Mouse (Mus musculus): ENCODE results near the gene Cdr2. TPM values are rescaled to one million over a fixed set of nuclear protein-coding genes. Genes with fewer than 3 reads are reported as not detected.
"Not testable (repeated sequence)": the region's sequence is repeated elsewhere in the genome, so short reads cannot be mapped to it uniquely, and the experiment has no call there.

Cdr2 gene
- polyA plus RNA-seq, 1 experiment from 2014 or later, result 14.0 TPM

DNA sequence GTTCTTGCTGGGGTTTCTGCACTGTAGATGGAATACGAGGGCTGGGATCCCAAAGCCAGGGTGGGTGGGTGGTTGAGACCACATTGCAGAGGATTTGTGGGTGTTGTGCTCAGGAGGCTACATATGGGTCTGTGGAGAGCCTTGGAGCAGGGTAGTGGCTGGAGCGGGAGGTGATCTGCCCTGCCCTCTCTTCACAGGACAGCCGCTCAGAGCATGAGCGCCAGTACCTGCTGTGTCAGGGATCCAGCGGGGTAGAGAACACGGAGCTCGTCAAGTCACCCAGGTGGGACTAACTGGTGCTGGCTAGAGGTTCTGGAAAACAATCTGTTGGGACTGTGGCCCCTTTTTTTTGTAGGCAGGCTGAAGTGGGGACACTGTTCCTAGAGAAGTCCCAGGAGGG lies 49.0 kb downstream of the Cdr2 start:
- Histone ChIP-seq H3K36me3 (peaks cover 65% of the 10 kb centered on the region), H3K27me3 (replicated peaks) (no peaks in the 10 kb centered on the region)

DNA sequence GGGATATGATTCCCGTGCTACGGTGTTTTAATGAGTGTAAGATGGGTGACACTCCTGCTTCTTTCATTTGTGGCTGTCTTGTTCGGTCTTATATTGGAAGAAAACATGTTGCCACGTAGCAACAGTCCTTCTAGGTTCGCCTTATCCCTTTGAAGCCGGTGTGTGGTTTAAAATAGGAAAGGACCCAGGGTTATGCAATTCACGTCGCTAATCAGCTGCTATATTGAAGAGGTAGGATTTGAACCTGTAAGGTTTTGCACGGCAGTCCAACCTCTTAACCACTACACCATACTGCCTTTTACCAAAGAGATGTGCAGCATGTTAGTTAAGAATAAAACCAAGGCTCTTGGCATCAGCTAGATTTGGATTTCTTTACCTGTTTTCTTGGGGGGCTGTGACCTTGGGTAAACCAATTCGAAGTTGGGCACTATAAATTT lies 63.6 kb downstream of the Cdr2 start:
- H3K4me2 ChIP-seq, result peak overlapping the region; percentile 68
- H3K4me3 ChIP-seq (replicated peaks), result peak overlapping the region; percentile 74
- no peaks in the 10 kb centered on the region for H3K9me3 ChIP-seq
- ATAC-seq (ENCODE audit: insufficient read depth, low FRiP score, low read depth), result peak; percentile 55
- H3K4me1 ChIP-seq, result no peaks in the 10 kb centered on the region
- H3K27ac ChIP-seq, result peak overlapping the region; percentile 75
- WGBS, result 7% methylated on average over 10 of the region's 10 CpGs
- H3K27me3 ChIP-seq (replicated peaks), result no peaks in the 10 kb centered on the region
- H3K36me3 ChIP-seq, result no peaks in the 10 kb centered on the region
- peak overlapping the region; percentile 62 for H3K9ac ChIP-seq

More for the DNA sequence above, 49.0 kb downstream of the Cdr2 start:
- Histone ChIP-seq H3K4me1 (no peaks in the 10 kb centered on the region), H3K9me3 (no peaks in the 10 kb centered on the region), H3K4me3 (replicated peaks) (no peak overlapping the region), H3K9ac (no peak overlapping the region), H3K4me2 (no peak overlapping the region), H3K27ac (no peak overlapping the region)
- 91% methylated on average over 7 of the region's 7 CpGs for WGBS
- ATAC-seq (ENCODE audit: insufficient read depth, low FRiP score, low read depth), result peak; percentile 47; the same call in 1 of the 2 replicates

DNA sequence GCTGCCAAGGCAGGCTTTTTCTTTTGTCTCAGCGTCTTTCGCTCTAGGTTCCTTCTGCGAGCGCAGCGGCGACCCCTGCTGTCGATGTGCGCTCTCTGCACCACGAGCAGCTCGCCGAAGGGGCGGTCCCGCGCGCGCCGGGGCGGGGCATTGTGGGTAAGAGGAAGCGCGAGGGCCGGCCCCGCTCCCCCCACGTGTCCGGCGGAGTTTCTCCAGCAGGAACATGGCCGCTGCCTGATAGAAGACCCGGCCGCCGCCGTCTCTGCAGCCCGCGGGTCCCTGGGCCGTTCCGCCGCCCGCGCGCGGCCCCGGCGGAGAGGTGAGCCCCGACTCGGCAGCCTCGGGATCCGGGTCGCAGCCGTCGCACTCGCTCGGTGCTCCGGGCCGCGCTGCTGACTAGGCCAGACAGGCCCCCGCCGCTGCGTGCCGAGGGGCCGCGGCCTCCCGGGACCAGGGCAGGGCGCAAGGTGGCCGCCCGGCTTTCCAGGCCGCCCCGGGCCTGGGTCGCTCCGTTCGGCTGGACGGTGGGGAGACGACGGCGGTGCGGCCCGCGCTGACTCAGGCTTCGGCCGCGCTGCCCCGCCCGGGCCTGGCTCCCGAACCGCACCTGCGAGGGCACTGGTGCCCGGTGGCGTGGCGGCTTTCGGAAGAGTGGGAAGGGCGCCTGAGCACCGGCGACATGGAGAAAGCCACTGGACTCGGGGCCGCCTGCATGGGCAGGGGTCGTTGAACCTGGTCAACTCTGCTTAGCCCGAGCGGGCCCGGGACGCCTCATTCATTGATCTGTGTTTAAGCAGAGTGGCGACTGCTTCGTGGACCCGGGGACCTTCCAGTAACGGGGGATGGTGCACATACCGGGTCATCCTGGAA lies 64.3 kb downstream of the Cdr2 start, which contains the start of gene Polr3e:
Polr3e (plus strand) TSS at position 153 of the 870 bp plus-strand sequence.
- H3K27me3 ChIP-seq (replicated peaks), result no peaks in the 10 kb centered on the region
- no peaks in the 10 kb centered on the region for H3K4me1 ChIP-seq
- H3K27ac ChIP-seq, result peak within 1 kb of the TSS; percentile 75
- no peaks in the 10 kb centered on the region for H3K36me3 ChIP-seq
- peak within 1 kb of the TSS; percentile 68 for H3K4me2 ChIP-seq
- WGBS, result under 1% methylated on average over 102 of the region's 102 CpGs
- H3K4me3 ChIP-seq (replicated peaks), result peak within 1 kb of the TSS; percentile 74
- H3K9ac ChIP-seq, result peak within 1 kb of the TSS; percentile 62
- ATAC-seq (ENCODE audit: insufficient read depth, low FRiP score, low read depth), result peak; percentile 93
- no peaks in the 10 kb centered on the region for H3K9me3 ChIP-seq

DNA sequence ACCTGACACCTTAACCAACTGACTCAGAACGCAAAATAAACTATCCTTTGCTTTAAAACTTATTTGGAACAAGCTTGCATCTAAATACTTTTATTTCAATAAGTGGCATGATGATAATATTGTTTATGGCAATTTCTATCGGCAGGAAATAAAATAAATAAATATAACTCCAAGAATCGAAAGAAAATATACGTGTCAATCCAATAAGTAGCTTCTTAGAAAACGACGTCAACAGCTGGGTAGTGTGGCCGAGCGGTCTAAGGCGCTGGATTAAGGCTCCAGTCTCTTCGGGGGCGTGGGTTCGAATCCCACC lies 64.9 kb downstream of the Cdr2 start:
- Histone ChIP-seq H3K27me3 (replicated peaks) (no peaks in the 10 kb centered on the region), H3K9me3 (no peaks in the 10 kb centered on the region), H3K4me1 (no peaks in the 10 kb centered on the region), H3K27ac (no peak overlapping the region), H3K4me2 (peak overlapping the region; percentile 25; the same call in 1 of the 2 replicates), H3K9ac (no peak overlapping the region), H3K36me3 (no peaks in the 10 kb centered on the region), H3K4me3 (replicated peaks) (peak overlapping the region; percentile 74)
- 5% methylated on average over 12 of the region's 12 CpGs for WGBS
- ATAC-seq (ENCODE audit: insufficient read depth, low FRiP score, low read depth), result no peak

DNA sequence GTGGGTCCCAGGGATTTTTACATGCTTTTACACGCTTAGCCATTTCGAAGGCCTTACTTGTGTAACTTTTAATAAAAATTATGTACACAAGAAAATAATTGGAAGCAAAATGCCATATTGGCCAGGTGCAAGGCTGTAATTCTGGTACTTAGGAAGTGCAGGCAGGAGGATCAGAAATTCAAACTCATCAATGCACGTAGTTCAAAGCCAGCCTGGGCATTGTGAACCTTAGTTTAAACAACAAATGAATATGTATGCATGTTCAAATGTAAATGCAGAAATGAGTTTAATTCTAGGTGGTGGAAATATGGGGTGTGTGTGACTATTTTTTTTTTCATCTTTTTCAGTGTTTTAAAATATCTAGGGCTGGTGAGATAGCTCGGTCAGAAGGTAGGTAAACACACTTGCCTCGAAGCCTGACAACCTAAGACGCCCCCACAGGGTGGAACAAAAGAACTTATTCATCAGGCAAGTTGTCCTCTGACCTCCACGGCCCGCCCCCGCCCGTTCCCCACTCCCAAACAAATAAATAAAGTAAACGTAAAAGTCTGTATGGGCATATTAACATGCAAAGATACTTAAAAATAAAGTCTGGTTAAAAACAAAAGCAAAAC lies 65.7 kb downstream of the Cdr2 start:
- Histone ChIP-seq H3K4me1 (no peaks in the 10 kb centered on the region), H3K27ac (no peak overlapping the region), H3K36me3 (no peaks in the 10 kb centered on the region), H3K4me2 (peak overlapping the region; percentile 25; the same call in 1 of the 2 replicates), H3K27me3 (replicated peaks) (no peaks in the 10 kb centered on the region), H3K9ac (no peak overlapping the region), H3K4me3 (replicated peaks) (no peak overlapping the region), H3K9me3 (no peaks in the 10 kb centered on the region)
- no peak for ATAC-seq (ENCODE audit: insufficient read depth, low FRiP score, low read depth)
- 28% methylated on average over 11 of the region's 11 CpGs for WGBS

DNA sequence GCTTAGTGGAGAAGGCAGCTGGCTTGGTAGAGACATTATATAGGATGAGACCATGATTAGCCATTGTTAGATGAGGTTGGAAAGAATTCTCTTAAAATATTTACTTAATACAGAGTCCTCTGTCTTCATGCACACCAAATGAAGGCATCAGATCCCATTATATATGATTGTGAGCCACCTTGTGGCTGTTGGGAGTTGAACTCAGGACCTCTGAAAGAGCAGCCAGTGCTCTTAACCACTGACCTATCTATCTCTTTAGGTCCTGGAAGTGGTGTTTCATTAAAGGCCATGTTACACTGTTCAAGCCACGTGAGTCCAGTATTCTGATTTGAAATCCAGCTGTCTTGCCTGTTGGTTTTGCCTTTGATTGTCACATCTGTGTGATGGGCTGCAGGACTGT lies 68.8 kb downstream of the Cdr2 start:
- WGBS, result 48% methylated on average over 1 of the region's 1 CpGs
- H3K4me1 ChIP-seq, result no peaks in the 10 kb centered on the region
- H3K36me3 ChIP-seq, result no peaks in the 10 kb centered on the region
- H3K27me3 ChIP-seq (replicated peaks), result no peaks in the 10 kb centered on the region
- ATAC-seq (ENCODE audit: insufficient read depth, low FRiP score, low read depth), result no peak
- no peak overlapping the region for H3K4me2 ChIP-seq
- H3K4me3 ChIP-seq (replicated peaks), result no peak overlapping the region
- no peaks in the 10 kb centered on the region for H3K9me3 ChIP-seq
- no peak overlapping the region for H3K9ac ChIP-seq
- H3K27ac ChIP-seq, result no peak overlapping the region

DNA sequence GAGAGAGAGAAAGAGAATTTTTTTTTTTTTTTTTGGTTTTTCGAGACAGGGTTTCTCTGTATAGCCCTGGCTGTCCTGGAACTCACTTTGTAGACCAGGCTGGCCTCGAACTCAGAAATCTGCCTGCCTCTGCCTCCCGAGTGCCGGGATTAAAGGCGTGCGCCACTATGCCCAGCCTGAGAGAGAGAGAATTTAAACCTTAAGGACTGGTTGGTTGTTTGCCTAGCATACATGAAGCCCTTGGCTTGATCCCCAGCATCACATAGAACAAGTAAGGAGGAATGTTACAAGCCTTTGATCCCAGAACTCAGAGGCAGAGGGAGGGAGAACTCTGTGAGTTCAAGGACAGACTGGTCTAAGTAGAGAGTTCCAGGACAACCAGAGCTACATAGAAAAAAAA lies 70.8 kb downstream of the Cdr2 start:
- not testable (repeated sequence) for H3K36me3 ChIP-seq; H3K27ac ChIP-seq; H3K4me2 ChIP-seq; ATAC-seq (ENCODE audit: insufficient read depth, low FRiP score, low read depth); H3K4me1 ChIP-seq; H3K9ac ChIP-seq; H3K4me3 ChIP-seq (replicated peaks); H3K9me3 ChIP-seq; H3K27me3 ChIP-seq (replicated peaks)
- 87% methylated on average over 6 of the region's 6 CpGs for WGBS

DNA sequence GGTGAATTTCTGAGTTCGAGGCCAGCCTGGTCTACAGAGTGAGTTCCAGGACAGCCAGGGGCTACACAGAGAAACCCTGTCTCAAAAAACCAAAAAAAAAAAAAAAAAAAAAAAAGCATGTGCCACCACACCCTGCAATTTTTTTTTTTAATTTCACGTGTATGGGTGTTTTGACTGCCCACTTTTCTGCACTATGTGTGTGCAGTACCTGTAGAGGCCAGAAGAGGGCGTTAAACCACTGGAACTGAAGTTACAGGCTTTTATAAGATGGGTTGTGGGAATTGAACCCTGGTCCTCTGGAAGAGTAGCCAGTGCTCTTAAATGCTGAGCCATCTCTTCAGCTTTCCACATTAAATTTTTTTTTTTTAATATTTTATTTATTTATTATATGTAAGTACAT lies 71.9 kb downstream of the Cdr2 start:
- H3K9ac ChIP-seq; H3K4me2 ChIP-seq; H3K9me3 ChIP-seq; H3K4me3 ChIP-seq (replicated peaks); H3K4me1 ChIP-seq; H3K36me3 ChIP-seq; H3K27ac ChIP-seq; H3K27me3 ChIP-seq (replicated peaks); ATAC-seq (ENCODE audit: insufficient read depth, low FRiP score, low read depth): not testable (repeated sequence)
- WGBS, result 71% methylated on average over 3 of the region's 3 CpGs

Other genes with a start within 250 kb of the Cdr2 start
- gene Vwa3a, start 243.0 kb downstream of the Cdr2 start, polyA plus RNA-seq (2015; fragmentation: Nextera tagmentation; extraction: Ambion mirVana), result 0.63 and 0.73 TPM in 2 replicates
- not detected in 2 replicates for gene Gm5737, start 169.9 kb downstream of the Cdr2 start, polyA plus RNA-seq (2015; fragmentation: Nextera tagmentation; extraction: Ambion mirVana)
- 54.3 and 58.0 TPM in 2 replicates for gene Eef2k, start 139.5 kb downstream of the Cdr2 start, polyA plus RNA-seq (2015; fragmentation: Nextera tagmentation; extraction: Ambion mirVana)
- gene Polr3e, start 64.6 kb downstream of the Cdr2 start, polyA plus RNA-seq (2015; fragmentation: Nextera tagmentation; extraction: Ambion mirVana), result 34.4 and 36.4 TPM in 2 replicates
- 0.39 and 0.50 TPM in 2 replicates for gene Mfsd13b, start 197 bp upstream of the Cdr2 start, polyA plus RNA-seq (2015; fragmentation: Nextera tagmentation; extraction: Ambion mirVana)
- gene Mettl9, start 52.1 kb upstream of the Cdr2 start, polyA plus RNA-seq (2015; fragmentation: Nextera tagmentation; extraction: Ambion mirVana), result 139 and 149 TPM in 2 replicates
- 4.4 and 5.4 TPM in 2 replicates for gene Igsf6, start 92.3 kb upstream of the Cdr2 start, polyA plus RNA-seq (2015; fragmentation: Nextera tagmentation; extraction: Ambion mirVana)
- gene Otoa, start 99.3 kb upstream of the Cdr2 start, polyA plus RNA-seq (2015; fragmentation: Nextera tagmentation; extraction: Ambion mirVana), result 0.09 and 0.23 TPM in 2 replicates

Data from stomach, embryonic 15.5 days (tissue).